Mouse (Mus musculus) lung, postnatal 14 days (tissue): ENCODE results near the gene Mxd1.

Source experiments
- DNase-seq: peaks from one replicate; pipeline ENCODE4 v3.0.0; 2021

Gene Mxd1

GRCm38 (mm10) chr6:86598742-86599193 is 70.2 kb downstream of the Mxd1 start:
- no peak for DNase-seq
